Mouse (Mus musculus) megakaryocyte, embryonic 14.5 days (primary cell): ENCODE results near the gene Bhlhe40.

Experiments
- FLI1 ChIP-seq: IDR thresholded peaks from 2 replicates; pipeline ENCODE4 v1.6.1; 2012; ENCODE audit warnings: low read length, inconsistent platforms, mixed read lengths
- GATA1 ChIP-seq: IDR thresholded peaks from 3 replicates; pipeline ENCODE4 v1.6.1; 2012; ENCODE audit warnings: mixed read lengths, low read length, inconsistent platforms, borderline replicate concordance

DNA sequence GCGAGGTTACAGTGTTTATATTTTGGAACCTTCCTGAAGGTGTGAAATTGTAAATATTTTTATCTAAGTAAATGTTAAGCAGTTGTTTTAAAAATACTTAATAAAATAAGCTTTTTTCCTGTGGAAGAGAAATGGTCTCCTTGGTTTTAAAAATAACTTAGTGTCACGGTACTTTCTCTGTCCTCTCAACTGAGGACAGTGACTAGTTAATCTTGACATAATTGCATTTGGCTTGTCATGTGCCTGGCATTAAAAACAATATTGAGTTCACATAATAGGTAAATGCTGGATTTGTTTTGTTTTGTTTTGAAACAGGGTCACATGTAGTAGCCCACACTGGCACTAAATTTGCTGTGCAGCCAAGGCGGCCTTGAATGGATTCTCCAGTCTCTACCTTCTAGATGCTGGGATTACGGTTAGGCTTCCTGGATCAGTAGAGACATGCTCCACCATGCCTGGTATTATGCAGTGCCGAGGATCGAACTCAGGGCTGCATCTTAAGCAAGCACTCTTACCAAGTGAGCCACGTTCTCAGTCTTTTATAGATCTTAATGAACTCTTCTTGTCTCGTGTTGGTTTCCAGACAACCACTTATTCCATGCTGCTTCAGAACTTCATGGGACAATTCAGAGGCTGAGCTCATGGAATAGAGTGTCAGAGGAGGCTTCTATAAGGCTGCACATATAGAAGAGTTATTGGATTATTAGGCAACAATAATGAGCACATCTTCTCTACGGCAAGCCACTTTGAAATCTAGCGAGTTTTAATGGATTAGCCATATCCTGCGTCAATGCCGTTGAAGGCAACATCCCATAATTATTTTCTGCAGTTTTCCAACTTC, 6.4 kb downstream of the Bhlhe40 start:
- TF ChIP-seq FLI1 (no peak), GATA1 (no peak)
